Mouse (Mus musculus): ENCODE data around the gene Cdr2l. TPM values are rescaled to one million over a fixed set of nuclear protein-coding genes. Genes with fewer than 3 reads are reported as not detected.

Cdr2l gene
- total and polyA plus RNA-seq, 3 experiments, result 4.5 to 6.2 (median 4.5) TPM

GRCm38 (mm10) chr11:115353375-115353774 is 28.3 kb upstream of the Cdr2l start:
- Histone ChIP-seq H3K9ac (ENCODE audit: low read depth, low read length) (no peak overlapping the region), H3K4me1 (ENCODE audit: control insufficient read depth, insufficient read depth, low read length) (no peaks in the 10 kb centered on the region), H3K27me3 (ENCODE audit: control insufficient read depth, insufficient read depth, low read length) (no peaks in the 10 kb centered on the region), H3K79me2 (replicated peaks; ENCODE audit: control insufficient read depth, insufficient read depth, low read length) (no peaks in the 10 kb centered on the region), H3K27ac (no peak overlapping the region), H3K36me3 (ENCODE audit: control insufficient read depth, insufficient read depth, low read length) (no peaks in the 10 kb centered on the region), H3K4me3 (no peak overlapping the region)
- TF ChIP-seq EP300 (IDR thresholded peaks at IDR 0.05; ENCODE audit: insufficient read depth, low read depth, low read length), result no peak
- no peak for TF ChIP-seq POLR2A (IDR thresholded peaks at IDR 0.05; ENCODE audit: insufficient read depth, low read depth, low read length)
- TF ChIP-seq CTCF (IDR thresholded peaks at IDR 0.05), result no peak
- DNase-seq, result no peak
- WGBS, result 79% methylated on average over 5 of the region's 5 CpGs
- intact Hi-C loops (cut with DNase I), result loop anchor here (5.0 kb wide), 1 partner anchor 41 kb away; no protein-coding TSS in a partner anchor

GRCm38 (mm10) chr11:115354183-115354582 is 27.5 kb upstream of the Cdr2l start:
- intact Hi-C loops (cut with DNase I), result loop anchor here (1.0 to 5.0 kb wide), 3 partner anchors 32 to 151 kb away; partner anchors contain the start of gene Ush1g
- Histone ChIP-seq H3K36me3 (ENCODE audit: control insufficient read depth, insufficient read depth, low read length) (no peaks in the 10 kb centered on the region), H3K79me2 (replicated peaks; ENCODE audit: control insufficient read depth, insufficient read depth, low read length) (no peaks in the 10 kb centered on the region), H3K9ac (ENCODE audit: low read depth, low read length) (no peak overlapping the region), H3K27ac (no peak overlapping the region), H3K27me3 (ENCODE audit: control insufficient read depth, insufficient read depth, low read length) (no peaks in the 10 kb centered on the region), H3K4me1 (ENCODE audit: control insufficient read depth, insufficient read depth, low read length) (no peaks in the 10 kb centered on the region; the same call in 1 of the 2 replicates), H3K4me3 (no peak overlapping the region)
- WGBS, result 13% methylated on average over 8 of the region's 8 CpGs
- TF ChIP-seq POLR2A (IDR thresholded peaks at IDR 0.05; ENCODE audit: insufficient read depth, low read depth, low read length), result no peak
- peak; percentile 64; the same call in 1 of the 2 replicates for TF ChIP-seq EP300 (IDR thresholded peaks at IDR 0.05; ENCODE audit: insufficient read depth, low read depth, low read length)
- TF ChIP-seq CTCF (IDR thresholded peaks at IDR 0.05), result peak; percentile 97
- DNase-seq, result peak; percentile 66 to 73

GRCm38 (mm10) chr11:115358468-115358867 is 23.2 kb upstream of the Cdr2l start:
- H3K9ac ChIP-seq (ENCODE audit: low read depth, low read length), result no peak overlapping the region
- no peaks in the 10 kb centered on the region; the same call in 1 of the 2 replicates for H3K4me1 ChIP-seq (ENCODE audit: control insufficient read depth, insufficient read depth, low read length)
- H3K27ac ChIP-seq, result no peak overlapping the region
- no peaks in the 10 kb centered on the region for H3K27me3 ChIP-seq (ENCODE audit: control insufficient read depth, insufficient read depth, low read length)
- peak; percentile 66 to 79 for DNase-seq
- WGBS, result 6% methylated on average over 5 of the region's 5 CpGs
- intact Hi-C loops (cut with DNase I), result loop anchor here (1.0 to 5.0 kb wide), 3 partner anchors 44 to 116 kb away; partner anchors contain the start of gene Mrpl58
- TF ChIP-seq EP300 (IDR thresholded peaks at IDR 0.05; ENCODE audit: insufficient read depth, low read depth, low read length) (no peak), POLR2A (IDR thresholded peaks at IDR 0.05; ENCODE audit: insufficient read depth, low read depth, low read length) (no peak), CTCF (IDR thresholded peaks at IDR 0.05) (peak; percentile 84)
- no peaks in the 10 kb centered on the region for H3K36me3 ChIP-seq (ENCODE audit: control insufficient read depth, insufficient read depth, low read length)
- no peak overlapping the region for H3K4me3 ChIP-seq
- H3K79me2 ChIP-seq (replicated peaks; ENCODE audit: control insufficient read depth, insufficient read depth, low read length), result no peaks in the 10 kb centered on the region

- 50% methylated on average over 3 of the region's 3 CpGs for WGBS
- Histone ChIP-seq H3K27ac (no peak overlapping the region), H3K27me3 (ENCODE audit: control insufficient read depth, insufficient read depth, low read length) (no peaks in the 10 kb centered on the region), H3K9ac (ENCODE audit: low read depth, low read length) (no peak overlapping the region), H3K36me3 (ENCODE audit: control insufficient read depth, insufficient read depth, low read length) (no peaks in the 10 kb centered on the region), H3K79me2 (replicated peaks; ENCODE audit: control insufficient read depth, insufficient read depth, low read length) (no peaks in the 10 kb centered on the region), H3K4me1 (ENCODE audit: control insufficient read depth, insufficient read depth, low read length) (no peaks in the 10 kb centered on the region; the same call in 1 of the 2 replicates), H3K4me3 (no peak overlapping the region)
- intact Hi-C loops (cut with DNase I), result loop anchor here (2.0 to 5.0 kb wide), 2 partner anchors 44 to 68 kb away; partner anchors contain the start of gene Mrpl58
- TF ChIP-seq EP300 (IDR thresholded peaks at IDR 0.05; ENCODE audit: insufficient read depth, low read depth, low read length) (no peak), POLR2A (IDR thresholded peaks at IDR 0.05; ENCODE audit: insufficient read depth, low read depth, low read length) (no peak), CTCF (IDR thresholded peaks at IDR 0.05) (no peak)
- DNase-seq, result no peak
These were observed 22.4 kb upstream of the Cdr2l start for GRCm38 (mm10) chr11:115359293-115359692.

GRCm38 (mm10) chr11:115359726-115360125 is 22.0 kb upstream of the Cdr2l start:
- H3K4me1 ChIP-seq (ENCODE audit: control insufficient read depth, insufficient read depth, low read length), result no peaks in the 10 kb centered on the region; the same call in 1 of the 2 replicates
- WGBS, result 44% methylated on average over 6 of the region's 6 CpGs
- no peaks in the 10 kb centered on the region for H3K79me2 ChIP-seq (replicated peaks; ENCODE audit: control insufficient read depth, insufficient read depth, low read length)
- H3K36me3 ChIP-seq (ENCODE audit: control insufficient read depth, insufficient read depth, low read length), result no peaks in the 10 kb centered on the region
- no peak overlapping the region for H3K9ac ChIP-seq (ENCODE audit: low read depth, low read length)
- TF ChIP-seq POLR2A (IDR thresholded peaks at IDR 0.05; ENCODE audit: insufficient read depth, low read depth, low read length) (no peak), CTCF (IDR thresholded peaks at IDR 0.05) (peak; percentile 25), EP300 (IDR thresholded peaks at IDR 0.05; ENCODE audit: insufficient read depth, low read depth, low read length) (no peak)
- intact Hi-C loops (cut with DNase I), result loop anchor here (2.0 to 5.0 kb wide), 2 partner anchors 43 to 68 kb away; partner anchors contain the start of gene Mrpl58
- no peak overlapping the region for H3K4me3 ChIP-seq
- H3K27me3 ChIP-seq (ENCODE audit: control insufficient read depth, insufficient read depth, low read length), result no peaks in the 10 kb centered on the region
- no peak for DNase-seq
- no peak overlapping the region for H3K27ac ChIP-seq

DNA sequence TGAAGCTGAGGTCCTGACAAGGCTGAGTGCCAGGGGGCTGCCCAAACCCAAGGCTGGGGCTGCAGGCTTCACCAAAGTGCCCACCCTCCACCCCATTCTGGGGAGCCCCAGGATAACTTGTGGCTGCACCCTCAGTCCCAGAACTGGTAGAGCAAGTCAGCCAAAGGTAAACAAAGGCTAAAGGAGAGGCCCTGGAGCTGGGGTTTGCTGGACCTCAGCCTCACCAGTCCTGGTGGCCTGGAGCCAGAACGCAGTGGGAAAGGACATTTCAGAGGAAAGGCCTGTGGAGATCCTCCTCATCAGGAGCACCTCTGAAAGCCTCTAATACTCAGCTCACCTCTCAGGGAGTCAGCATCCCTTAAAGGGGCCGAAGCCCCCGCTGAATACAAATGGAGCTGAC is 17.6 kb upstream of the Cdr2l start:
- no peak overlapping the region for H3K9ac ChIP-seq (ENCODE audit: low read depth, low read length)
- WGBS, result 80% methylated on average over 3 of the region's 3 CpGs
- no peak overlapping the region for H3K27ac ChIP-seq
- H3K36me3 ChIP-seq (ENCODE audit: control insufficient read depth, insufficient read depth, low read length), result no peaks in the 10 kb centered on the region
- no peak overlapping the region for H3K4me3 ChIP-seq
- H3K27me3 ChIP-seq (ENCODE audit: control insufficient read depth, insufficient read depth, low read length), result 0 out of 2 replicates have a peak, but pooled peaks cover 3% of the 10 kb centered on the region
- intact Hi-C loops (cut with DNase I), result no loop called here
- H3K4me1 ChIP-seq (ENCODE audit: control insufficient read depth, insufficient read depth, low read length), result no peaks in the 10 kb centered on the region; the same call in 1 of the 2 replicates
- no peaks in the 10 kb centered on the region for H3K79me2 ChIP-seq (replicated peaks; ENCODE audit: control insufficient read depth, insufficient read depth, low read length)
- no peak for TF ChIP-seq POLR2A (IDR thresholded peaks at IDR 0.05; ENCODE audit: insufficient read depth, low read depth, low read length)
- no peak for TF ChIP-seq EP300 (IDR thresholded peaks at IDR 0.05; ENCODE audit: insufficient read depth, low read depth, low read length)
- TF ChIP-seq CTCF (IDR thresholded peaks at IDR 0.05), result no peak
- no peak for DNase-seq

Data from heart, adult 2 months (tissue).